Mouse (Mus musculus) kidney, postnatal 36 days (tissue): ENCODE data around the gene Actl6a.

Source experiments
- DNase-seq, 2 experiments: peaks; one replicate each; pipeline ENCODE4 v3.0.0; 2021 to 2022; ENCODE audit warnings: mixed read lengths in 2 of 2

Gene Actl6a

GRCm38 (mm10) chr3:32749820-32750579, 43.9 kb downstream of the Actl6a start:
- DNase-seq = no peak

GRCm38 (mm10) chr3:32754384-32754915, 48.4 kb downstream of the Actl6a start:
- no peak for DNase-seq

GRCm38 (mm10) chr3:32759212-32759611, 53.1 kb downstream of the Actl6a start:
- no peak for DNase-seq

- no peak for DNase-seq
Observed at GRCm38 (mm10) chr3:32762962-32763361, 56.9 kb downstream of the Actl6a start.

GRCm38 (mm10) chr3:32763902-32764301, 57.8 kb downstream of the Actl6a start:
- DNase-seq = no peak

GRCm38 (mm10) chr3:32770781-32771180, 64.7 kb downstream of the Actl6a start:
- DNase-seq = no peak
